Mouse (Mus musculus) G1E (cell line): ENCODE data around the gene Ap3d1.

ENCODE experiments used
- CTCF ChIP-seq: IDR thresholded peaks from 2 replicates; pipeline ENCODE4 v1.5.1; 2012; ENCODE audit warnings: low read depth, low read length, inconsistent platforms, mixed read lengths
- GATA1 ChIP-seq: IDR thresholded peaks from 2 replicates; pipeline ENCODE4 v1.6.1; 2012; ENCODE audit warnings: borderline replicate concordance, low read length, inconsistent platforms, mixed read lengths
- POLR2AphosphoS5 ChIP-seq: IDR thresholded peaks from 2 replicates; pipeline ENCODE4 v1.6.1; 2012; ENCODE audit warnings: low read depth, low read length, inconsistent platforms; ENCODE audit not compliant: insufficient replicate concordance
- TAL1 ChIP-seq: conservative IDR thresholded peaks from 2 replicates; pipeline ENCODE4 v1.6.1; 2012; ENCODE audit warnings: low read depth, low read length, inconsistent platforms, mixed read lengths

DNA sequence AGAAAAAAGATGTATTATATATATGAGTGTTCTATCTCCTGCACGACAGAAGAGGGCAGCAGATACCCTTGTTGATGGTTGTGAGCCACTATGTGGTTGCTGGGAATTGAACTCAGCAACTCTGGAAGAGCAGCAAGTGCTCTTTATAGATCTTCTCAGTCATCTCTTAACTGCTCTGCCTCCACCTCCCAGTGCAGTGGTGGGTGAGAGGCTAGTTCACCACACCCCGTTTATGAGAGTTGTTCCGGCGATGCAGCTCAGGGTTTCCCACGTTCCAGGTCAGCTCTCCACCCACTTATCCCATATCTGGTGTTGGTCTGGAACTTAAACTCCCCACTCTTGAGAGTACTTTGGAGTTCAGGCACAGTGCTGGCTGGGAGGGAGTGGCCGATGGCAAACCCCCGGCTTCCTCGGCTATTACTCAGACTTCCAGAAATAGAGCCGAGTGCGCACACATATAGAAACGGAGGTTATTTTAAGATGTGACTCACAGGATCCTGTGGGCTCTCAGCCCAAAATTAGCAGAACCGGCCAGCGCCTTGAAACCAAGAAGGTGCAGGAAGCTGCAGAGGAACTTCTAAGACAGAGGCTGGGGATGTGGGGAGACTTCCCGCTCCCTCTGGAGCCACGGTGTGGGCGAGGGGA lies 9.2 kb upstream of the Ap3d1 start:
- TF ChIP-seq CTCF, result no peak
- no peak for TF ChIP-seq GATA1
- TF ChIP-seq TAL1, result no peak
- TF ChIP-seq POLR2AphosphoS5, result no peak
